Mouse (Mus musculus) liver, embryonic 15.5 days (tissue): ENCODE data around the gene Enkd1. TPM values are rescaled to one million over a fixed set of nuclear protein-coding genes. Genes with fewer than 3 reads are reported as not detected.

Experiments
- ATAC-seq: fragments of 200-750 bp; cut with Nextera tagmentation; 2 replicates; pipeline ENCODE4 v1.8.0; 2017; ENCODE audit warnings: moderate number of reproducible peaks, mild to moderate bottlenecking, moderate library complexity; ENCODE audit not compliant: insufficient read depth
- H3K27ac ChIP-seq: fragments of 300-500 bp; sonication (generic); replicated peaks from 2 replicates; pipeline ENCODE4 v1.5.1; 2015; ENCODE audit warnings: mild to moderate bottlenecking, inconsistent platforms
- H3K27me3 ChIP-seq: fragments of 300-500 bp; sonication (generic); 2 replicates; pipeline ENCODE4 v1.6.1; 2015; ENCODE audit warnings: mild to moderate bottlenecking, inconsistent platforms
- H3K36me3 ChIP-seq: fragments of 300-500 bp; sonication (generic); replicated peaks from 2 replicates; pipeline ENCODE4 v1.6.1; 2015; ENCODE audit warnings: moderate library complexity, mild to moderate bottlenecking, inconsistent platforms
- H3K4me1 ChIP-seq: fragments of 300-500 bp; sonication (generic); replicated peaks from 2 replicates; pipeline ENCODE4 v1.6.1; 2015; ENCODE audit warnings: inconsistent platforms
- H3K4me2 ChIP-seq: fragments of 300-500 bp; sonication (generic); 2 replicates; pipeline ENCODE4 v1.6.1; 2015; ENCODE audit warnings: moderate library complexity, mild to moderate bottlenecking, inconsistent platforms
- H3K4me3 ChIP-seq: fragments of 300-500 bp; sonication (generic); replicated peaks from 2 replicates; pipeline ENCODE4 v1.5.1; 2015; ENCODE audit warnings: mild to moderate bottlenecking, inconsistent platforms
- H3K9ac ChIP-seq: fragments of 300-500 bp; sonication (generic); 2 replicates; pipeline ENCODE4 v1.6.1; 2015; ENCODE audit warnings: moderate library complexity, mild to moderate bottlenecking, inconsistent platforms
- H3K9me3 ChIP-seq: fragments of 300-500 bp; sonication (generic); replicated peaks from 2 replicates; pipeline ENCODE4 v1.6.1; 2016; ENCODE audit warnings: inconsistent platforms
- WGBS: fragments of 180-500 bp; shearing (Covaris S2); methylation state at CpG from one replicate; pipeline ENCODE4 v1.1.7; 2015; ENCODE audit warnings: mixed read lengths; ENCODE audit not compliant: insufficient replicate concordance; 5-methylcytosine and 5-hydroxymethylcytosine counted together
- polyA plus RNA-seq: library from polyadenylated mRNA; unstranded; fragments of >200 nt; fragmentation: Nextera tagmentation; extraction: Ambion mirVana; gene quantifications from 2 replicates; pipeline ENCODE4 v1.2.1, GENCODE M21; 2015

Gene Enkd1
- polyA plus RNA-seq, 1 experiment from 2014 or later = 4.4 TPM

GRCm38 (mm10) chr8:105716302-105716945 is 8.4 kb upstream of the Enkd1 start:
- 86% methylated on average over 15 of the region's 15 CpGs for WGBS
- H3K27ac ChIP-seq = no peak overlapping the region
- no peaks in the 10 kb centered on the region for H3K27me3 ChIP-seq
- H3K36me3 ChIP-seq = no peaks in the 10 kb centered on the region
- H3K4me2 ChIP-seq = no peak overlapping the region
- no peak overlapping the region for H3K9ac ChIP-seq
- H3K9me3 ChIP-seq = no peaks in the 10 kb centered on the region
- no peak for ATAC-seq
- H3K4me1 ChIP-seq = peaks cover 8% of the 10 kb centered on the region; the same call in 1 of the 2 replicates
- H3K4me3 ChIP-seq = no peak overlapping the region

DNA sequence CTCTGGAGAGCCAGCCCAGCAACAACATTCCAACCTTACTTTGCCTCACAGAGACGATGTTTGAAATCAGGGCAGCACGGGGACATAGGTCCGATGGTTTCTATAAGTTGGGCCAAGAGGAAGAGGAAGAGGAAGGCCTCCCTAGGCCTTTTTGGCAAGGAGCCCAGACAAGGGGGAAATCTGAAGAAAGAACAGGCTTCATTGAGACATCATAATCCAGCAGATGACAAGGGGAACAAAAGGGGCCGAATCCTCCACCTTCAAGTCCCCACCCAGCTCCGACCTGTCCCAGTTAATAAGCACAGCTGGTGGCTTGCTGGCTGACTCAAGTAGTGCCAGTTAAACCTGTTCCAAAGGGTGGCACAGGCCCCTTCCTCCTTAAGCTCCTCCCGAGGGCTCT is 7.0 kb upstream of the Enkd1 start:
- Histone ChIP-seq H3K27ac (no peak overlapping the region), H3K4me2 (no peak overlapping the region), H3K4me1 (peaks cover 8% of the 10 kb centered on the region; the same call in 1 of the 2 replicates), H3K36me3 (no peaks in the 10 kb centered on the region), H3K27me3 (no peaks in the 10 kb centered on the region), H3K9ac (no peak overlapping the region), H3K9me3 (no peaks in the 10 kb centered on the region), H3K4me3 (no peak overlapping the region)
- WGBS = 56% methylated on average over 6 of the region's 6 CpGs
- ATAC-seq = no peak

DNA sequence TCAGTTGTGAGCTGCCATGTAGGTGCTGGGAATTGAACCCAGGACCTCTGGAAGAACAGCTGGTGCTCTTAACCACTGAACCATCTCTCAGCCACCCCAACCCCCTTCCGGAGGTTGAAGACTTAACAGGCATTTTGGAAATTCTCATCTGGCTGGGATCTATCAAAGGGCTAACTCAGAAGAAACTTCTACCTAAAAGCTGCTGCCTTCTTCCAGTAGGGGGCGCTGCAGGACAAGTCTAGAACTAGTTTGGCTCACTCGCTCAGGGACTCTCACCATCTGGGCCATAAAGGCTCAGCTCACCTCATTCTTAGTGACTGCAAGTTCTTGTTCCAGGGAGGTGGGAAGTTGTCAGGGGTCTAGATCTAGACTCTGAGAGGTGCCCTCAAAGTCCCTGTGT is 6.1 kb upstream of the Enkd1 start:
- no peak overlapping the region for H3K9ac ChIP-seq
- no peaks in the 10 kb centered on the region for H3K36me3 ChIP-seq
- H3K4me1 ChIP-seq = peaks cover 8% of the 10 kb centered on the region; the same call in 1 of the 2 replicates
- H3K4me3 ChIP-seq = no peak overlapping the region
- no peaks in the 10 kb centered on the region for H3K27me3 ChIP-seq
- no peak overlapping the region for H3K27ac ChIP-seq
- no peaks in the 10 kb centered on the region for H3K9me3 ChIP-seq
- WGBS = under 1% methylated on average over 3 of the region's 3 CpGs
- ATAC-seq = no peak
- H3K4me2 ChIP-seq = no peak overlapping the region

- Histone ChIP-seq H3K4me1 (peaks cover 18% of the 10 kb centered on the region), H3K4me2 (no peak overlapping the region), H3K4me3 (no peak overlapping the region), H3K27me3 (no peaks in the 10 kb centered on the region), H3K36me3 (no peaks in the 10 kb centered on the region), H3K27ac (no peak overlapping the region), H3K9ac (no peak overlapping the region), H3K9me3 (no peaks in the 10 kb centered on the region)
- ATAC-seq = no peak
- WGBS = 61% methylated on average over 3 of the region's 3 CpGs
Observed at GRCm38 (mm10) chr8:105712286-105712685, 4.3 kb upstream of the Enkd1 start.

DNA sequence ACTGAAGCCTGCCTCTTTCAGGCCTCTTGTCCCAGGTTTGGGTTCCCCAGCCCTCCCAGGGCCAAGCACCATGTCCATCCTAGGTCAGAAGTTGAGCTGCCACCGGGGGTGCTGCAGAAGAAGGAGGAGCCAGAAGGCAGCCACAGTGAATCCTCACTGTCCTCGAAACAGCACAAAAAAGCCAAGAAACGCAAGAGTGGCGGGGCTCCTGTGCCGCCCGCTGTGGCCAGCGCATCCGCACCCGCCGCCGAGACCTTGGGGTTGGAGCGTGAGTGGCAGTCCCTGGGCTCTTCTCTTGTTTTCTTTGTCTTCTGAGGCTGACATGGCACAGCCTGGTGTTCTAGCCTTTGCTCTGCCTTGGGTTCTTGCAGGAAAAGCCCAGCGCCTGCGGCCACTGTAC is 1.3 kb upstream of the Enkd1 start:
- Histone ChIP-seq H3K9me3 (no peaks in the 10 kb centered on the region), H3K27ac (no peak overlapping the region), H3K27me3 (no peaks in the 10 kb centered on the region), H3K36me3 (0 out of 2 replicates have a peak, but pooled peaks cover 3% of the 10 kb centered on the region), H3K4me1 (peaks cover 24% of the 10 kb centered on the region), H3K4me2 (no peak overlapping the region), H3K4me3 (no peak overlapping the region), H3K9ac (no peak overlapping the region)
- WGBS = 75% methylated on average over 14 of the region's 14 CpGs
- ATAC-seq = no peak

DNA sequence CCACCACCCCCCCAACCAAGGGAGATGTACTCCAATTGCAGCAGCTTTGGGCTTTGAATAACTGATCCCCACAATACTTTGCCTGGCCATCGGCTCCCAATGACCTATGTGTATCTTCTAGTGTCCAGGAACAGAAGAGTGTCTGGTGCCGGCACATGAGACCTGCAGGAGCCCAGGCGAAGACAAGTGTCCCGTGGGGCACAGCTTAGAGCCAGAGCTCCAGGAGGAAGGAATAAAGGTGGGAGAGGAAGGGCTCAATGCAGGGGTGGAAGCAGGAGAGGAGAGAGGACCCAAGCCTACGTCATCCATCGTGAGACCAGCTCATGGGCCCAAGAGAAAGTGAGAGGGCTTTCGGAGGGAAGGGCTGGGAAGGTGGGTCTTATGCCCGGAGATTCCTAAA is 665 bp upstream of the Enkd1 start:
- Histone ChIP-seq H3K36me3 (0 out of 2 replicates have a peak, but pooled peaks cover 9% of the 10 kb centered on the region), H3K4me1 (peaks cover 24% of the 10 kb centered on the region), H3K27me3 (no peaks in the 10 kb centered on the region), H3K9me3 (no peaks in the 10 kb centered on the region), H3K4me3 (no peak overlapping the region), H3K4me2 (no peak overlapping the region), H3K9ac (no peak overlapping the region), H3K27ac (no peak overlapping the region)
- ATAC-seq = no peak
- 86% methylated on average over 8 of the region's 8 CpGs for WGBS

- H3K9ac ChIP-seq = no peak overlapping the region
- no peaks in the 10 kb centered on the region for H3K9me3 ChIP-seq
- peaks cover 36% of the 10 kb centered on the region for H3K4me1 ChIP-seq
- no peak overlapping the region for H3K27ac ChIP-seq
- 71% methylated on average over 12 of the region's 12 CpGs for WGBS
- no peak overlapping the region for H3K4me3 ChIP-seq
- no peak for ATAC-seq
- peak overlapping the region; percentile 97; the same call in 1 of the 2 replicates for H3K4me2 ChIP-seq
- H3K27me3 ChIP-seq = no peaks in the 10 kb centered on the region
- H3K36me3 ChIP-seq = 0 out of 2 replicates have a peak, but pooled peaks cover 16% of the 10 kb centered on the region
Observed at GRCm38 (mm10) chr8:105706426-105706825, 1.6 kb downstream of the Enkd1 start.

DNA sequence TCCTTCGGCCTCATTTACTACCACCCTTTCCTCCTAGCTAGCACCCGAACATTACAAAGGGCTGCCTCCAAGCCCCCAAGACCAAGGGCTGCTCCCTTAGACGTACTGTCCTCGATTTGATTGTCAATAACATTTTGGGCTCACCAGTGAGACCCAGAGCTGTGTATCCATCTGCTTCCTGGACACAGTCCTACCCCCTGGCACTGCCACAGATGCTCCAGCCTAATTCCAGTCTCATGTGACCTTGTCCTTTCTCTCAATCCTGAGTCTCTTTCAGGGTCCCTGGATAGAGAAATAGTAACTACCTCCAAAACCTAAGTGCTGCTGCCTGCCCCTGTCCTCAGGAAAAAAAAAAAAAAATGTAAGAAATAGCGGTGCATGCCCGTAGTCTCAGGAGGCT is 3.1 kb downstream of the Enkd1 start:
- Histone ChIP-seq H3K27me3 (no peaks in the 10 kb centered on the region), H3K4me3 (no peak overlapping the region), H3K27ac (no peak overlapping the region), H3K36me3 (0 out of 2 replicates have a peak, but pooled peaks cover 16% of the 10 kb centered on the region), H3K9me3 (no peaks in the 10 kb centered on the region), H3K9ac (no peak overlapping the region), H3K4me1 (peaks cover 43% of the 10 kb centered on the region), H3K4me2 (no peak overlapping the region)
- ATAC-seq = no peak
- WGBS = 76% methylated on average over 6 of the region's 6 CpGs

GRCm38 (mm10) chr8:105704146-105704812 is 3.7 kb downstream of the Enkd1 start:
- Histone ChIP-seq H3K4me2 (no peak overlapping the region), H3K36me3 (0 out of 2 replicates have a peak, but pooled peaks cover 16% of the 10 kb centered on the region), H3K4me1 (peaks cover 49% of the 10 kb centered on the region), H3K27ac (no peak overlapping the region), H3K27me3 (no peaks in the 10 kb centered on the region), H3K9ac (no peak overlapping the region), H3K4me3 (no peak overlapping the region), H3K9me3 (no peaks in the 10 kb centered on the region)
- WGBS = 89% methylated on average over 34 of the region's 34 CpGs
- ATAC-seq = no peak

- ATAC-seq = no peak
Observed at GRCm38 (mm10) chr8:105702731-105703415, 5.1 kb downstream of the Enkd1 start.

DNA sequence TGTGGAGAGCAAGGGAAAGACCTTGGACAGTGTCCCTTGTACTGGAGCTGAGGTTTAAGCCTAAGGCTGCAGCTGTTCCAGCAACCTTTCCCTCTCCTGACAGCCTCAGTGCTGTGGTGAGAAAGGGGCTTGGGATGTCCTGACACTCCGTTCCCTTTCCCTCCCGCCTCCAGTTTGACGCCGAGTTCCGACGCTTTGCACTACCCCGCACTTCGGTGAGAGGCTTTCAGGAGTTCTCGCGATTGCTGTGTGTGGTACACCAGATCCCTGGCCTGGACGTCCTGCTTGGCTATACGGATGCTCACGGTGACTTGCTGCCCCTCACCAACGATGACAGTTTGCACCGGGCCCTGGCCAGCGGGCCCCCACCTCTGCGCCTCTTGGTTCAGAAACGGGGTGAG is 6.0 kb downstream of the Enkd1 start:
- WGBS = 66% methylated on average over 18 of the region's 18 CpGs
- no peak for ATAC-seq
- Histone ChIP-seq H3K36me3 (peaks cover 34% of the 10 kb centered on the region), H3K9ac (peak overlapping the region; percentile 42), H3K27me3 (no peaks in the 10 kb centered on the region), H3K4me1 (peaks cover 38% of the 10 kb centered on the region), H3K27ac (peak overlapping the region; percentile 97; the same call in 1 of the 2 replicates), H3K9me3 (no peaks in the 10 kb centered on the region), H3K4me2 (peak overlapping the region; percentile 87), H3K4me3 (peak overlapping the region; percentile 72)

More at GRCm38 (mm10) chr8:105702731-105703415, 5.1 kb downstream of the Enkd1 start:
- H3K9ac ChIP-seq = no peak overlapping the region
- peaks cover 45% of the 10 kb centered on the region for H3K4me1 ChIP-seq
- peaks cover 25% of the 10 kb centered on the region for H3K36me3 ChIP-seq
- no peaks in the 10 kb centered on the region for H3K9me3 ChIP-seq
- H3K27ac ChIP-seq = no peak overlapping the region
- H3K4me3 ChIP-seq = no peak overlapping the region
- H3K4me2 ChIP-seq = no peak overlapping the region
- H3K27me3 ChIP-seq = no peaks in the 10 kb centered on the region
- WGBS = 80% methylated on average over 24 of the region's 24 CpGs
